Mouse (Mus musculus): ENCODE measurements around the gene Clec2d. TPM values are rescaled to one million over a fixed set of nuclear protein-coding genes. Genes with fewer than 3 reads are reported as not detected.

Clec2d gene
- polyA plus RNA-seq, 1 experiment: 8.0 TPM

DNA sequence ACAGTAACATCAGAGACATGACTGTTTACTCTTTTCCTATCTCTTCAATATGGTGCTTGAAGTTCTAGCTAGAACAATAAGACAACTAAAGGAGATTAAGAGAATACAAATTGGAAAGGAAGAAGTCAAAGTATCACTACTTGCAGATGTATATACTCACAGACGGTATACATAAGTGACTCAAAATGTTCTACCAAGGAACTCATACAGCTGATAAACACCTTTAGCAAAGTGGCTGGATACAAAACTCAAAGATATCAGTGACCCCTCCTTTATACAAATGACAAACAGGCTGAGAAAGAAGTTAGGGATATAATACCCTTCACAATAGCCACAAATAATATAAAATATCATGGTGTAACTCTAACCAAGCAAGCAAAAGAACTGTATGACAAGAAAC, 40.6 kb downstream of the Clec2d start:
- no peak for TF ChIP-seq USF1 (IDR thresholded peaks at IDR 0.05; ENCODE audit: low read depth)
- no peak for TF ChIP-seq CEBPB (IDR thresholded peaks at IDR 0.05; ENCODE audit: low read depth)
- TF ChIP-seq CTCF (IDR thresholded peaks at IDR 0.05; ENCODE audit: control insufficient read depth, insufficient read depth, insufficient read length): no peak
- no peak for TF ChIP-seq MAX (IDR thresholded peaks at IDR 0.05)
- no peak for TF ChIP-seq MYOG (IDR thresholded peaks at IDR 0.05; ENCODE audit: control insufficient read depth, extremely low read depth, insufficient read length)
- no peak for TF ChIP-seq MYOD1 (IDR thresholded peaks at IDR 0.05; ENCODE audit: control insufficient read depth, insufficient read length, low read depth)
- TF ChIP-seq FOSL1 (IDR thresholded peaks at IDR 0.05; ENCODE audit: insufficient read depth, low read length, poor library complexity, severe bottlenecking): no peak
- H3K36me3 ChIP-seq (ENCODE audit: control insufficient read depth, insufficient read depth): no peaks in the 10 kb centered on the region
- no peaks in the 10 kb centered on the region for H3K79me2 ChIP-seq (ENCODE audit: control insufficient read depth, insufficient read depth)
- no peak overlapping the region for H3ac ChIP-seq (ENCODE audit: control insufficient read depth, insufficient read length, low read depth)
- H3K27me3 ChIP-seq (ENCODE audit: control insufficient read depth, insufficient read depth, insufficient read length): no peaks in the 10 kb centered on the region
- H3K79me3 ChIP-seq (ENCODE audit: low read depth): no peaks in the 10 kb centered on the region
- no peak overlapping the region for H3K4me3 ChIP-seq (ENCODE audit: insufficient read depth, poor library complexity, severe bottlenecking)

- no peak overlapping the region for H3ac ChIP-seq (ENCODE audit: control insufficient read depth, insufficient read length, low read depth)
- no peaks in the 10 kb centered on the region for H3K36me3 ChIP-seq (ENCODE audit: control insufficient read depth, insufficient read depth)
- no peaks in the 10 kb centered on the region for H3K79me2 ChIP-seq (ENCODE audit: control insufficient read depth, insufficient read depth)
- H3K79me3 ChIP-seq (ENCODE audit: low read depth): no peaks in the 10 kb centered on the region
- no peak overlapping the region for H3K4me3 ChIP-seq (ENCODE audit: insufficient read depth, poor library complexity, severe bottlenecking)
- H3K27me3 ChIP-seq (ENCODE audit: control insufficient read depth, insufficient read depth, insufficient read length): no peaks in the 10 kb centered on the region
- no peak for TF ChIP-seq CEBPB (IDR thresholded peaks at IDR 0.05; ENCODE audit: low read depth)
- no peak for TF ChIP-seq MYOD1 (IDR thresholded peaks at IDR 0.05; ENCODE audit: control insufficient read depth, insufficient read length, low read depth)
- TF ChIP-seq MAX (IDR thresholded peaks at IDR 0.05): no peak
- TF ChIP-seq CTCF (IDR thresholded peaks at IDR 0.05; ENCODE audit: control insufficient read depth, insufficient read depth, insufficient read length): no peak
These were observed 41.9 kb downstream of the Clec2d start for GRCm38 (mm10) chr6:129222188-129222800.

- no peak overlapping the region for H3K4me3 ChIP-seq (ENCODE audit: insufficient read depth, poor library complexity, severe bottlenecking)
- no peak overlapping the region for H3ac ChIP-seq (ENCODE audit: control insufficient read depth, insufficient read length, low read depth)
- H3K79me2 ChIP-seq (ENCODE audit: control insufficient read depth, insufficient read depth): no peaks in the 10 kb centered on the region
- no peaks in the 10 kb centered on the region for H3K36me3 ChIP-seq (ENCODE audit: control insufficient read depth, insufficient read depth)
- TF ChIP-seq FOSL1 (IDR thresholded peaks at IDR 0.05; ENCODE audit: insufficient read depth, low read length, poor library complexity, severe bottlenecking): no peak
- TF ChIP-seq MYOD1 (IDR thresholded peaks at IDR 0.05; ENCODE audit: control insufficient read depth, insufficient read length, low read depth): no peak
- no peak for TF ChIP-seq USF1 (IDR thresholded peaks at IDR 0.05; ENCODE audit: low read depth)
- no peak for TF ChIP-seq MYOG (IDR thresholded peaks at IDR 0.05; ENCODE audit: control insufficient read depth, extremely low read depth, insufficient read length)
- no peak for TF ChIP-seq CTCF (IDR thresholded peaks at IDR 0.05; ENCODE audit: control insufficient read depth, insufficient read depth, insufficient read length)
- TF ChIP-seq CEBPB (IDR thresholded peaks at IDR 0.05; ENCODE audit: low read depth): no peak
- TF ChIP-seq MAX (IDR thresholded peaks at IDR 0.05): no peak
- H3K79me3 ChIP-seq (ENCODE audit: low read depth): no peaks in the 10 kb centered on the region
- no peaks in the 10 kb centered on the region for H3K27me3 ChIP-seq (ENCODE audit: control insufficient read depth, insufficient read depth, insufficient read length)
These were observed 43.2 kb downstream of the Clec2d start for GRCm38 (mm10) chr6:129223611-129224010.

- Histone ChIP-seq H3ac (ENCODE audit: control insufficient read depth, insufficient read length, low read depth) (no peak overlapping the region), H3K27me3 (ENCODE audit: control insufficient read depth, insufficient read depth, insufficient read length) (no peaks in the 10 kb centered on the region), H3K79me2 (ENCODE audit: control insufficient read depth, insufficient read depth) (no peaks in the 10 kb centered on the region), H3K4me3 (ENCODE audit: insufficient read depth, poor library complexity, severe bottlenecking) (no peak overlapping the region), H3K36me3 (ENCODE audit: control insufficient read depth, insufficient read depth) (no peaks in the 10 kb centered on the region), H3K79me3 (ENCODE audit: low read depth) (no peaks in the 10 kb centered on the region)
- TF ChIP-seq MYOD1 (IDR thresholded peaks at IDR 0.05; ENCODE audit: control insufficient read depth, insufficient read length, low read depth) (no peak), USF1 (IDR thresholded peaks at IDR 0.05; ENCODE audit: low read depth) (no peak), CEBPB (IDR thresholded peaks at IDR 0.05; ENCODE audit: low read depth) (no peak), CTCF (IDR thresholded peaks at IDR 0.05; ENCODE audit: control insufficient read depth, insufficient read depth, insufficient read length) (no peak), MAX (IDR thresholded peaks at IDR 0.05) (no peak)
These were observed 43.7 kb downstream of the Clec2d start for GRCm38 (mm10) chr6:129224090-129224489.

DNA sequence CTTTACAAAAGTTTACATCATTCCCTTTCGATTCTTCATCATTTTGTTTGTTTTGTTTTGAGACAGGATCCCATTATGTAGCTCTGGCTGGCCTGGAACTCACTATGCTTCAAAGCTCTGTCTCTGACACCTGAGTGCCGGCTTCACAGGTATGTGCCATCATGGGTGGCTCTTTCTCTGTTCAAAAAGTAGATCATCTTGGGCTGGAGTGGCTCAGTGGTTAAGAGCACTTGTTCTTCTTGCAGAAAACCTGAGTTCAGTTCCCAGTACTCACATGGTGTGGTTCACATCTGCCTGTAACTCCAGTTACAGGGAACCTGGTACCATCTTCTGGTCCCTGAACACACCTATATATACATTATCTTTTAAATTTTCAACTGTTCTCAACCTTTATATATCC, 44.7 kb downstream of the Clec2d start:
- TF ChIP-seq CEBPB (IDR thresholded peaks at IDR 0.05; ENCODE audit: low read depth) (no peak), MYOD1 (IDR thresholded peaks at IDR 0.05; ENCODE audit: control insufficient read depth, insufficient read length, low read depth) (no peak), FOSL1 (IDR thresholded peaks at IDR 0.05; ENCODE audit: insufficient read depth, low read length, poor library complexity, severe bottlenecking) (no peak)
- no peaks in the 10 kb centered on the region for H3K79me3 ChIP-seq (ENCODE audit: low read depth)
- H3K79me2 ChIP-seq (ENCODE audit: control insufficient read depth, insufficient read depth): no peaks in the 10 kb centered on the region
- H3K4me3 ChIP-seq (ENCODE audit: insufficient read depth, poor library complexity, severe bottlenecking): no peak overlapping the region
- no peak overlapping the region for H3ac ChIP-seq (ENCODE audit: control insufficient read depth, insufficient read length, low read depth)
- no peaks in the 10 kb centered on the region for H3K27me3 ChIP-seq (ENCODE audit: control insufficient read depth, insufficient read depth, insufficient read length)
- H3K36me3 ChIP-seq (ENCODE audit: control insufficient read depth, insufficient read depth): no peaks in the 10 kb centered on the region

DNA sequence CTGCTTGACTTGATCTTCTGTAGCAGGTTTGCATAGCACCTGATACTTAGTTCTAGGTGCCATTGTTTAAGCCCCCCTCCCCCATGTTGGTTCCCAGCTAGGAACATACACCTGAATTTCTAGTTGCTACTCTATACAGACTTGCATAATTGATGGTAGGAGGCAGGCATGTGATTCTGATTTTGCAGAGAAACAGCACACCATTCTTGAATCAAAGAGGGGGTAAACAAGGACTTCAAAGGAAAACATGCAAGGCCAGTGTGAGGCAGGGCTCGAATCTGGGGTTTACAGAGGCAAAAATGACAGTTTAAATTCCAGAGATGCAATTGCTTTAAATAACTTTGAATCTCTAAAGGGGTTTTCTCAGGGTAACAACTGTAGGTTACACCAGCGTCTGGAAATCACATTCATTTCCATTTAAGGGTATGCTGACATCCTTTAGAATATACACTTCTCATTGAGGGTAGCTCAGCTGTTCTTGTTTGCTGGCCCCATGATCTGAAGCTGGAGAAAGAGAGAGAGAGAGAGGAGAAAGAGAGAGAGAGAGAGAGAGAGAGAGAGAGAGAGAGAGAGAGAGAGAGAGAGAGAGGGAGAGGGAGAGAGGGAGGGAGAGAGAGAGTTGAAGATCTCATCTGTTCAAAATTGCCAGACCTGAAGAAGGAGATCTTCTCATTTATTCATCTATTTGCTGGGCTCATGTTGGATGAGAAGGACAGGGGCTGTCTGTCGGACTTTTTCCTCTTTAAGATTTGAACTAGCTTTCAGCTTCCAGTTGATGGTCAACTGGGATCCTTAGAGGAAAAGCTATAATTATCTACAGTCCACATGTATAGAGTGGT, 48.7 kb downstream of the Clec2d start:
- TF ChIP-seq USF1 (IDR thresholded peaks at IDR 0.05; ENCODE audit: low read depth): no peak
- no peak for TF ChIP-seq MAX (IDR thresholded peaks at IDR 0.05)
- no peak for TF ChIP-seq CTCF (IDR thresholded peaks at IDR 0.05; ENCODE audit: control insufficient read depth, insufficient read depth, insufficient read length)
- Histone ChIP-seq H3K79me2 (ENCODE audit: control insufficient read depth, insufficient read depth) (no peaks in the 10 kb centered on the region), H3K4me3 (ENCODE audit: insufficient read depth, poor library complexity, severe bottlenecking) (no peak overlapping the region), H3K36me3 (ENCODE audit: control insufficient read depth, insufficient read depth) (no peaks in the 10 kb centered on the region), H3K27me3 (ENCODE audit: control insufficient read depth, insufficient read depth, insufficient read length) (no peaks in the 10 kb centered on the region), H3K79me3 (ENCODE audit: low read depth) (no peaks in the 10 kb centered on the region), H3ac (ENCODE audit: control insufficient read depth, insufficient read length, low read depth) (no peak overlapping the region)

All from C2C12 (cell line).